Mouse (Mus musculus): ENCODE data around the gene C87436. TPM values are rescaled to one million over a fixed set of nuclear protein-coding genes. Genes with fewer than 3 reads are reported as not detected.
A peak's percentile ranks its signal among the peaks of the same experiment; 100 is the strongest.

C87436 gene
- 1 to 10 TPM; 7.5 to 8.0 TPM for total RNA-seq (2021)
- long read RNA-seq, experiment 1, transcript C87436-201 (10 exons, 2,534 nt): major isoform, 5 of 10 reads
- long read RNA-seq, experiment 1, partial matches to known transcripts: 1 of 10 reads
- long read RNA-seq, experiment 1, other reads (novel, unspliced or antisense): 4 of 10 reads
- long read RNA-seq, experiment 2, partial matches to known transcripts: 3 of 20 reads
- long read RNA-seq, experiment 2, other reads (novel, unspliced or antisense): 13 of 20 reads

DNA sequence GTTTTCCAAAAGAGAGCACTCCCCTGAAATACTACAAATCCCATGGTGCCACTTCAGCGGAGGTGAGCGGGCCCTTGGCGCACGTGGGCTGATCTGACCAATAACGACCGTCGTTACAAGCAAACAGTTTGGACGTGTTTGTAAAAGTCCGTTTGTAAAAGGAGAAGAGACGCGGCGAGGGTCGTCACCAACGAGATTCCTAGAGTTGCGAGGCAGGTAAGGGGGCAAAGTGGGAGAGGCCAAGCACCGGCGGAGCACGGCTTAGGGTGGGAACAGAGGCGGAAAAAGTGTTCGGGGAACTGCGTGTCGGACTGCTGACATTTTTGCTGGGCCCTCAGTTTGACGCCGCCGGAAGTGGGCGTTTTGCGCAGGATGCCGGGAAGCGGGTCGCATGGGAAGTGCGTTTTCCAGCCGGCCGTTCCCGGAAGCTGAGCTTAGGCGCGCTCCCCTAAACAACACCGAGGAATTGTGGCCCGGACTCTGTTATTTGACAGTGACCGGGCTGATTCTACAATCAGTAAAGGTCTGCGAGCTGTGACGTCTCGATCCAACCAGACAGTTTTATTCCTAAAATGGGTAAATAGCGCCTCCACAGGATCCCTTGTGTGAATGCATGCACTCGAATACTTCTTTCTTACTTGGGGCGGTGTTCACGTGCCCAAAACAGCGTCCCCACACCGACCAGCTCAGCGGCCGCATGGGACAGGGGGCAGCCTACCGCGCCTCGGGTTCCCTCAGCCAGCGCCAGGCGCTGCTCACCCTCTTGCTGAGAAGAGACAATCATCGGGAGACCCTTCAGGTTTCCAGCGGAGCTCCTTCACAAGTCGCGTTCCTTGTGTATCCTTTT, at the start of gene C87436:
C87436 (plus strand) TSS at position 103 of the 847 bp plus-strand sequence.
- DNase-seq: peak; percentile 96
- peak within 1 kb of the TSS; percentile 84 for H3K4me3 ChIP-seq
- peak; percentile 66 for TF ChIP-seq CTCF (IDR thresholded peaks at IDR 0.05)
- intact Hi-C loops (cut with DNase I): loop anchor here (5.0 kb wide), 1 partner anchor 234 kb away; no protein-coding TSS in a partner anchor
- H3K27ac ChIP-seq: peak within 1 kb of the TSS; percentile 100

DNA sequence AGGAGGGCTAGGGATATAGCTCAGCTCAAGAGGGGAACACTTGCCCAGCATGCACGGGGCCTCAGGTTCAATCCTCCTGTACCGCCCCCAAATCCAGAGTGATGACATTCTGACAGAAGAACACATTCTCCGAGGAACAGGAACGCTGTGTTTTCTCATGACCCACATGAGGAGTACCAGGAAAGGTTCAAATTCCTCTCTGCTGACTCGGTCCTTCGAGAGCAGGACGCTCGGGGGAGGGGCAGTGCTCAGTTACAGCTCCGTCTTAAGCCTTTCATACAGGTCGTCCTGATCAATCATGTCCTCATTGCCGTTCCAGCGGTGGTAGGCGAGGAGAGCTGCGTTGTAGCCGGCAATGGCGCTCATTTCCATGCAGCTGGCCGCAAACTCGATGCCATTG, 49.7 kb upstream of the C87436 start:
- no peak for TF ChIP-seq CTCF (IDR thresholded peaks at IDR 0.05)
- Histone ChIP-seq H3K4me3 (no peak overlapping the region), H3K27ac (no peak overlapping the region)
- intact Hi-C loops (cut with DNase I): no loop called here
- DNase-seq: no peak

DNA sequence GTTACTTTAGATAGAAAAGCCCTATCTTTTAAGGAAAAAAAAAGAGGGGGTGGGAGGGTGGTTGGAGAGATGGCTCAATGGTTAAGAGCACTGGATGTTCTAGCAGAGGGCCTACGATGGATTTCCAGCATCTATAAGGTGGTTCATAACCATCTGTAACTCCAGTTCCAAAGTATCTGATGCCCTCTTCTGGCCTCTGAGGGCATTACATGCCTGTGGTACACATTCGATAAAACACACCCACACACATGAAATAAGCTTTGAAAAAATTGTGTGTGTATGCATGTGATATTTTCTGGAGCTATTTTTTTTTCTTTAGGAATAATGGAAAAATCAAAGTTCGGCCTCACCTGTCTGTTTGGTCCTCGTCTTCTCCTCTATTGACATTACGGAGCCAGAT, 46.8 kb upstream of the C87436 start:
- H3K4me3 ChIP-seq: no peak overlapping the region
- intact Hi-C loops (cut with DNase I): no loop called here

DNA sequence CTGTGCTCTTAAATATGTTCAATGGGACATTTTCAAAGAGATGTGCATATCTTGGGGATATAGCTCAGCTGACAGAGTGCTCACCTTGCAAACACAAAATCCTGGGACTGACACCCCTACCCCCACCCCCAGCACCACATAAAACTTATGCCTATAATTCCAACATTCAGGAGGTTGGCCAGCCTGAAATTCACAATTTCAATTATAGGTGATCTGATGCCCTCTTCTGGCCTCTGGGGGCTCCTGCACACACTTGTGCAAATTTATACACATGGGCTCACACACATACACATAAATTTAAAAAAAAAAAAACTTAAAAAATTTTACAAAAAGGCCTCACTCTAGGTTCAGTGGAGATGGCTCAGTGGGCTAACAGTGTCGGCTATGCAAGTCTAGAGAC, 45.0 kb upstream of the C87436 start:
- intact Hi-C loops (cut with DNase I): no loop called here
- Histone ChIP-seq H3K4me3 (no peak overlapping the region), H3K27ac (no peak overlapping the region)
- peak; percentile 24; the same call in 1 of the 2 replicates for TF ChIP-seq CTCF (IDR thresholded peaks at IDR 0.05)
- DNase-seq: no peak

More for the DNA sequence above, 46.8 kb upstream of the C87436 start:
- peak; percentile 44 for TF ChIP-seq CTCF (IDR thresholded peaks at IDR 0.05)
- DNase-seq: no peak
- no peak overlapping the region for H3K27ac ChIP-seq

DNA sequence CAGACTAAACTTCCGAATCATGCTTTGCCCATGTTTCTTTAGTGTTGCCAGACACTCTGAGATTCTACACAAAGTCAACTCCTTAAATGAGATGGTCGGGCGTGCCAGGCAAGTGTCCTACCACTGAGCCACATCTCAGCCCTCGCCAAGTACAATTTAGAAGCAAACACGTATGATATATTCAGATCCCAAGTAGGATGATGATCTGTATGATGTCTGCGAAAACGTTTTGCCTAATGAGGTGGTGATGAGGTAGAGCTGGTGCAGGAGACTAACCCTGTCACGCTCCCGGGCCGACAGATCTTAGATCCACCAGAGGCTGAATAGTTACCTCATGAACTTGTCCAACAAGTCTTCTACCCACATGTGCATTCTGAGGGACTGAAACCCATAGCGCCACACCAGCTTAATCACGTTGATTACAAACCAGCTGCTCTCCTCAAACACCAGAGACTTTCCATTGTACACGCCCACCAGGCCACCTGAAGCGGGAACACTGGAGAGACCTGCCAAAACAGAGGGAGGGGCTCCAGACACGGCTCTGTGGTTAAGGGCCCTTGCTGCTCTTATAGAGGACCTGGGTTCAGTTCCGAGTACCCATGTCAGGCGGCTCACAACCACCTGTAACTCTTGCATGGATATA, 44.0 kb upstream of the C87436 start:
- DNase-seq: no peak
- intact Hi-C loops (cut with DNase I): no loop called here
- H3K4me3 ChIP-seq: no peak overlapping the region
- H3K27ac ChIP-seq: no peak overlapping the region
- no peak for TF ChIP-seq CTCF (IDR thresholded peaks at IDR 0.05)

DNA sequence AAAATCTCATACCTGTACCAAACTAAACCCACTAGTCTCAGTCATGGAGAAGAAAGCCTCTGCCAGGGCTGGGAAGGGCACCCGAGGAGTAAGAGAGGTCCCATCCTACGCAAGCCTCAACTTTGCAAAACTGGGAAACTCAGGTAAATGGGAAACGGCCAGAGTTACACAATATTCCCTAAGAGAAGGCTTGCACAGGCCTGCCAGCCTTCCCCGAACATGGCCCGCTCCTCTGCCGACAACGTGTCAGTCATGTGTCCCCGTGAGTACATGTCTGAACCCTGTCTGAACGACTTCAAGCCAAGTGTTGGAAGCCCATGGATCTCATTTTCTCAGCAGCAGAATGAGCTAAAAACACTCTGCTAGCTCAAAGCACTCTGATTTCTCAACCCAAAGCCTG, 43.2 kb upstream of the C87436 start:
- intact Hi-C loops (cut with DNase I): no loop called here
- no peak overlapping the region; the same call in 1 of the 2 replicates for H3K4me3 ChIP-seq
- TF ChIP-seq CTCF (IDR thresholded peaks at IDR 0.05): no peak

DNA sequence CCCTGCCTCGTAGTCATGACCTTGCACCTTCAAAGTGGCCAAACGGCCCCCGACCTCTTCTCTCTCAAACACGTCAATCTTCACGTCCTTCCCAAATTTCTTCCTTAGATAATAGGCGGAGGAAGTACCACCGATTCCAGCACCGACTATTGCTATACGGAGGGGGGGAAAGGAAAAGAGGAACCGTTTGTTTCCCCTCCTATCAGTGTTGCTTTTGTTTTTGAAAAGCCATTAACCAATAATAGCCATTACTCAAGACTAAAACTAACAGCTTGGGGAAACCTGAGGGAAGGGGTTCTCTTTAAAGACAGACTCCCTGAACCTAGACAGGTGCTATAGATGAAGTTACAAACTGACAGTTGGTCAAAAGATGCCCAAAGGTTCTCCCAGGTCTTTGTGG, 42.2 kb upstream of the C87436 start:
- H3K4me3 ChIP-seq: peak overlapping the region; percentile 80
- DNase-seq: no peak
- intact Hi-C loops (cut with DNase I): no loop called here
- no peak for TF ChIP-seq CTCF (IDR thresholded peaks at IDR 0.05)
- peak overlapping the region; percentile 87 for H3K27ac ChIP-seq

More for the DNA sequence above, 43.2 kb upstream of the C87436 start:
- 0 out of 2 replicates have a peak overlapping the region, but pooled peaks have one; percentile 16 for H3K27ac ChIP-seq
- DNase-seq: no peak

DNA sequence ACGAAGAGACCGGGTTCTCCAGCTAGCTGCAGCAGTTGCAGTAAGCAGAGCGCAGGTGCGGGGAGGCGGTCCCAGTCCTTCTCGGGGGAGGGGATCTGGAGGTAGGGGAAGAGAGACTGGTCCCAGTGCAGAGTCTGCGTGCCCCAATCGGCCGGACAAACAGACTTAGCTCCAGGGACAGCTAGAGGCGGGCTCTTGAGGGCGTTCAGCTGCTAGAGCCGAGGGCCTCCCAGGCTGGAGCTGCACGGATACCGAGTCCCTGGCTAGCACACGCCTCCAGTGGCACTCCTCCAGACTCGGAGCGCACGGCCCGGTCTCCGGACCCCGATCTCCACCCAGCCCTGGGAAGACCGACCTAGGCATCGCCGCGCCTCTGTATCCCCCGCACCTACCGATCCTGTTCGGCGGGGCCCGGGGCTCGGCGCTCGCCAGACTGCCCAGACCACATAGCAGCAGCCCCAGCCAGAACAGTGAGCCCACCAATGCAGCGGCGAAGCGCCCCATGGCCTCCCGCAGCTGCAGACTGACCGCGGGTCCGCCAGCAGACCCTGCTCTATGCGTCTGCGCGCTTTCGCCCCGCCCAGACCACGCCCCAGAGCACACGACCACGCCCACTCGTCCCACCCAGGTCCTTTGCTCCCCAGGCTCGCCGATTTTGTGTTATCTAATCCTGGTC, 41.5 kb upstream of the C87436 start, which contains the start of gene Pcyox1:
Pcyox1 (minus strand) TSS at position 574 of the 676 bp plus-strand sequence.
- Histone ChIP-seq H3K4me3 (peak within 1 kb of the TSS; percentile 80), H3K27ac (peak within 1 kb of the TSS; percentile 87)
- intact Hi-C loops (cut with DNase I): no loop called here
- peak; percentile 91 for DNase-seq
- no peak for TF ChIP-seq CTCF (IDR thresholded peaks at IDR 0.05)

DNA sequence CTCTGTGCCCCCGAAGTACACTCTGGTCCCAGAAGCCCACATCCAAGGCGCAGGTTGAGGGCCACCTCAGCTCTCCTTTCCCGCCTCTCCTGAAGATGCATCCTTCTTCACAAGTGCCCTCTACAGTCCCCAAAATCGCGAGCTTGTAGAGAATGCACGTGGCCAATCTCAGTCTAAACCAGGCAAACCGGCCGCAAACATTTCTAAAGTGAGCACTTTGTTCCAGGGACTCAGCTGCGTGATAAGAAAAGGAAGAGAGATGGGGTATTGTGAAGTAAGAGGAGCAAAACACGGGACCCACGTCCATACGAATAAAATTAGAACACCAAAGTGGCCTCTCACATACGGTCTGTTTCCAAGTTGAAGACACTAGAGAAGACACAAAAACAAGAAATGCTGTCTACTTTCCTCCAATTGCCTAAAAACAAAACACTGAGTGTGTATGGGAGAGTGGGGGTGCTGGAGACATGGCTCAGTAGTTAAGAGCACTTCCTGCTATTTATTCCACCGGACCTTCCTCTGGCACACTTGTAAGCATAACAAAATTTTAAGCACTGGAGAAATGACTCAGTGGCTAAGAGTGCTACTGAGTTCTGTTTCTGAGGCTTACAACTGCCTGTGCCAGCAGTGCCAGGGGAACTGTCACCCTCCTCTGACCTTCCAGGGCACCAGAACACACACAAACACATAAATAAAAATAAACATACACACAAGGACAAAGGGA, 40.8 kb upstream of the C87436 start:
- Histone ChIP-seq H3K4me3 (peak overlapping the region; percentile 80), H3K27ac (peak overlapping the region; percentile 87)
- no peak for TF ChIP-seq CTCF (IDR thresholded peaks at IDR 0.05)
- intact Hi-C loops (cut with DNase I): no loop called here
- no peak for DNase-seq

DNA sequence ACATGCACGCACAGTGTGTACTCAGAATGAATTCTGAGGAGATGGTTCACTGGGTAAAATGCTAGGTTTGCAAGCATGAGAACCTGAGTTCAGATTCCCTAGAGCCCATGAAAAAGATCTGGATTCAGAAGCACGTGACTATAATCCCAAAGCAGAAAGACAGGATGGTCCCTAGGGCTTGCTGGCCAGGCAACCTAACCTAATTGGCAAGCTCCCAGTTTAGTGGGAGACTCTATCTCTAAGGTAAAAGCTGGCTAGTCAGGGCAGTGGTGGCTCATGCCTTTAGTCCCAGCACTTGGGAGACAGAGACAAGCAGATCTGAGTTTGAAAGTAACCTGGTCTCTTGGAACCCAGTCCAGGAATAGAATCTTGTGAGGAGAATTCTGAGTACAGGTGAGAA, 39.2 kb upstream of the C87436 start:
- DNase-seq: no peak
- Histone ChIP-seq H3K4me3 (no peak overlapping the region), H3K27ac (no peak overlapping the region)
- intact Hi-C loops (cut with DNase I): no loop called here
- TF ChIP-seq CTCF (IDR thresholded peaks at IDR 0.05): no peak

DNA sequence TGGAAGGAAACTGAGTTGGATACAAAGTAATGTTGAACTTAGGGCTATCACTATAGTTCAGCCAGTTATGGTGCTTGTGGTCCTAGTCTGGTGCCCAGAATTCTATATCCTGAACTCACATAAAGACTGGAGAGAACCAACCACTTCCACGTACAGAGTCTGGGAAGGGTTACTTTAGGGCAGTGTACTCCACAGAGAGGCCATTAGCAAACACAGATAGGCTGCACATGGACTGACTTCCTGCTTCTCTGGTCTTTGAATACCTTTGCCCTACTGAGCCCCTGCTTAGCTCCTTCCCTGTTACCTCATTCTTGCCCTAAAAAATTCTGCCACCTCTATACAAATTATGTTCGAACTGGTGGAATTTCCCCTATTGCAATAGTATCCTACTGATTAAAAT, 38.2 kb upstream of the C87436 start:
- intact Hi-C loops (cut with DNase I): loop anchor here (5.0 kb wide), 1 partner anchor 258 kb away; no protein-coding TSS in a partner anchor
- Histone ChIP-seq H3K4me3 (no peak overlapping the region), H3K27ac (no peak overlapping the region)
- DNase-seq: no peak
- TF ChIP-seq CTCF (IDR thresholded peaks at IDR 0.05): no peak
